Mouse (Mus musculus) heart, embryonic 15.5 days (tissue): ENCODE measurements at regions not wholly inside any gene's neighbourhood (a gene's known extent, or its start where the extent isn't known, plus 50 kb on each side); places are given as distances from the start of the nearest gene placed in this dataset.

Experiments
- ATAC-seq: fragments of 200-750 bp; cut with Nextera tagmentation; replicated peaks from 2 replicates; pipeline ENCODE4 v1.8.0; 2017; ENCODE audit warnings: low read depth, moderate TSS enrichment; ENCODE audit not compliant: insufficient number of reproducible peaks, insufficient read depth, low FRiP score
- H3K27ac ChIP-seq: fragments of 300-500 bp; sonication (generic); 2 replicates; pipeline ENCODE4 v1.5.1; 2015; ENCODE audit warnings: mild to moderate bottlenecking, inconsistent platforms
- H3K27me3 ChIP-seq: fragments of 300-500 bp; sonication (generic); 2 replicates; pipeline ENCODE4 v1.6.1; 2015; ENCODE audit warnings: inconsistent platforms
- H3K36me3 ChIP-seq: fragments of 300-500 bp; sonication (generic); 2 replicates; pipeline ENCODE4 v1.6.1; 2015; ENCODE audit warnings: mild to moderate bottlenecking, inconsistent platforms
- H3K4me1 ChIP-seq: fragments of 300-500 bp; sonication (generic); replicated peaks from 2 replicates; pipeline ENCODE4 v1.6.1; 2015; ENCODE audit warnings: inconsistent platforms
- H3K4me2 ChIP-seq: fragments of 300-500 bp; sonication (generic); 2 replicates; pipeline ENCODE4 v1.6.1; 2015; ENCODE audit warnings: inconsistent platforms, mild to moderate bottlenecking, moderate library complexity
- H3K4me3 ChIP-seq: fragments of 300-500 bp; sonication (generic); 2 replicates; pipeline ENCODE4 v1.5.1; 2015; ENCODE audit warnings: mild to moderate bottlenecking, inconsistent platforms
- H3K9ac ChIP-seq: fragments of 300-500 bp; sonication (generic); 2 replicates; pipeline ENCODE4 v1.6.1; 2015; ENCODE audit warnings: mild to moderate bottlenecking, inconsistent platforms
- H3K9me3 ChIP-seq: fragments of 300-500 bp; sonication (generic); replicated peaks from 2 replicates; pipeline ENCODE4 v1.6.1; 2016; ENCODE audit warnings: inconsistent platforms
- whole genome bisulfite sequencing: fragments of 180-500 bp; shearing (Covaris S2); methylation state at CpG from one replicate; pipeline ENCODE4 v1.1.7; 2015; ENCODE audit warnings: mixed read lengths; 5-methylcytosine and 5-hydroxymethylcytosine counted together

DNA sequence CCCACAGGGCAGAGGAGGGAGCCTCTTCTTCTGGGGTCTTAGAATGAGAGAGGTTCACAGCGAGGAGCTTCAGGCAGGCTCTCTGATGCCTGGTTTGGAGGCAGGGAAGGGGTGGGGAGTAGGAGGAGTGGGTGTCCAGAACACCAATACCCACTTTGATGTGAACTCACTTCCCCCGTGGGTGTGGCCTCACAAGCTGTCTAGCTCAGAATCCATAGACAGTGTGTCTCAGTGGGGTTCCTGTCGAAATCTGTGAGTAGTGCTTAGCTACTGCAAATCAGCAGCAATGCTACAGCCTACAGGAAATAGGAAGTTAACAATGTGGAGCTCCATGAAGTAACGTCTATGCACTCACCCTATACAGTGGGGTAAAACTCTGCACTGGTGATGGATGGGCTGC, 102.5 kb upstream of the Mon1b start:
- Histone ChIP-seq H3K4me3 (no peak overlapping the region), H3K9ac (no peak overlapping the region), H3K36me3 (no peaks in the 10 kb centered on the region), H3K4me1 (no peaks in the 10 kb centered on the region), H3K27ac (no peak overlapping the region), H3K4me2 (no peak overlapping the region), H3K9me3 (no peaks in the 10 kb centered on the region), H3K27me3 (no peaks in the 10 kb centered on the region)
- WGBS, result 48% methylated on average over 4 of the region's 4 CpGs
- ATAC-seq, result no peak

DNA sequence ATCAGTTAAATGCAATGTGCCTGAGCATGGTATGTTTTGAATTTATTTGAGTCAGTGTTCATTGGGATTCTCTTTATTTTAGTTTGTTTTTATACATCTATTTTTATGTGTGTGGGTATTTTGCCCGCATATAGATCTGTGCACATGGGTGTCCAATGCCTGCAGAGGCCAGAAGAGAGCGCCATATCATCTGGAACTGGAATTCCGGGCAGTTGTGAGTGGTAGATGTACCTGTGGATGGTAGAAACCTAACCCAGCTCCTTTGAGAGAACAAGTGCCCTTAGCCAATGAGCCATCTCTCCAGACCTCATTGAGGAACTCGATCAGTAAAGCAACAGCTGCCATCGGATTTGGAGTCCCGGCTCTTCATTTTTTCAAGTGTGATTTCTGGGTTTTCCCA, 94.0 kb upstream of the Mon1b start:
- no peak for ATAC-seq
- no peaks in the 10 kb centered on the region for H3K9me3 ChIP-seq
- H3K4me2 ChIP-seq, result no peak overlapping the region
- H3K27me3 ChIP-seq, result no peaks in the 10 kb centered on the region
- no peak overlapping the region for H3K9ac ChIP-seq
- no peaks in the 10 kb centered on the region for H3K36me3 ChIP-seq
- H3K4me1 ChIP-seq, result no peaks in the 10 kb centered on the region
- H3K27ac ChIP-seq, result no peak overlapping the region
- 76% methylated on average over 6 of the region's 6 CpGs for WGBS
- H3K4me3 ChIP-seq, result no peak overlapping the region

DNA sequence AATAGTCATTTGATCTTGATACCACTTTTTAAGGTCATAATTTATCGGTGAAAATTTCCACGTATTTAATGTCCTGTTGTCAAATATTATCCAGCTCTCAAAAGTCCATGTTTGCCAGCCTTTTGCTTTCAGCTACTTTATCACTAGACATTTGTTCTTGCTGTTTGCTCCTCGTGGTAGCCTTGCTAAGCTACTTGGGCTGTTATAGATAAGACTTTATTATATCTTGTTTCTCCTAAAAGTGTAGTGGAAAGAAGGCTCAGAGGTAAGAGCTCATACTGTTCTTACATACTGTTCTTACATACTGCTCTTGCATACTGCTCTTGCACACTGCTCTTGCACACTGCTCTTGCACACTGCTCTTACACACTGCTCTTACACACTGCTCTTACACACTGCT, 93.3 kb upstream of the Mon1b start:
- no peak for ATAC-seq

GRCm38 (mm10) chr8:113542713-113543112, 92.7 kb upstream of the Mon1b start:
- H3K9me3 ChIP-seq, result no peaks in the 10 kb centered on the region
- no peak overlapping the region for H3K4me2 ChIP-seq
- no peaks in the 10 kb centered on the region for H3K4me1 ChIP-seq
- no peak for ATAC-seq
- no peak overlapping the region for H3K4me3 ChIP-seq
- H3K9ac ChIP-seq, result no peak overlapping the region
- no peak overlapping the region for H3K27ac ChIP-seq
- H3K36me3 ChIP-seq, result no peaks in the 10 kb centered on the region
- WGBS, result 68% methylated on average over 2 of the region's 2 CpGs
- H3K27me3 ChIP-seq, result no peaks in the 10 kb centered on the region

More for the DNA sequence above, 93.3 kb upstream of the Mon1b start:
- no peak overlapping the region for H3K4me3 ChIP-seq
- no peak overlapping the region for H3K4me2 ChIP-seq
- H3K27me3 ChIP-seq, result no peaks in the 10 kb centered on the region
- no peaks in the 10 kb centered on the region for H3K4me1 ChIP-seq
- no peaks in the 10 kb centered on the region for H3K9me3 ChIP-seq
- H3K9ac ChIP-seq, result no peak overlapping the region
- H3K36me3 ChIP-seq, result no peaks in the 10 kb centered on the region
- no peak overlapping the region for H3K27ac ChIP-seq
- WGBS, result 51% methylated on average over 3 of the region's 3 CpGs

- ATAC-seq, result no peak
- H3K9me3 ChIP-seq, result no peaks in the 10 kb centered on the region
Measured at GRCm38 (mm10) chr8:113549200-113549599, 86.2 kb upstream of the Mon1b start.

GRCm38 (mm10) chr8:113551454-113552273, 83.7 kb upstream of the Mon1b start:
- ATAC-seq, result no peak
- no peak overlapping the region for H3K9ac ChIP-seq
- H3K4me1 ChIP-seq, result peaks cover 6% of the 10 kb centered on the region
- H3K36me3 ChIP-seq, result no peaks in the 10 kb centered on the region
- H3K9me3 ChIP-seq, result no peaks in the 10 kb centered on the region
- no peak overlapping the region for H3K27ac ChIP-seq
- H3K4me2 ChIP-seq, result no peak overlapping the region
- WGBS, result 43% methylated on average over 12 of the region's 12 CpGs
- H3K4me3 ChIP-seq, result no peak overlapping the region
- H3K27me3 ChIP-seq, result no peaks in the 10 kb centered on the region

More at GRCm38 (mm10) chr8:113549200-113549599, 86.2 kb upstream of the Mon1b start:
- no peaks in the 10 kb centered on the region for H3K27me3 ChIP-seq
- no peak overlapping the region for H3K9ac ChIP-seq
- H3K27ac ChIP-seq, result no peak overlapping the region
- H3K4me1 ChIP-seq, result no peaks in the 10 kb centered on the region
- no peaks in the 10 kb centered on the region for H3K36me3 ChIP-seq
- WGBS, result 76% methylated on average over 7 of the region's 7 CpGs
- H3K4me3 ChIP-seq, result no peak overlapping the region
- H3K4me2 ChIP-seq, result no peak overlapping the region

DNA sequence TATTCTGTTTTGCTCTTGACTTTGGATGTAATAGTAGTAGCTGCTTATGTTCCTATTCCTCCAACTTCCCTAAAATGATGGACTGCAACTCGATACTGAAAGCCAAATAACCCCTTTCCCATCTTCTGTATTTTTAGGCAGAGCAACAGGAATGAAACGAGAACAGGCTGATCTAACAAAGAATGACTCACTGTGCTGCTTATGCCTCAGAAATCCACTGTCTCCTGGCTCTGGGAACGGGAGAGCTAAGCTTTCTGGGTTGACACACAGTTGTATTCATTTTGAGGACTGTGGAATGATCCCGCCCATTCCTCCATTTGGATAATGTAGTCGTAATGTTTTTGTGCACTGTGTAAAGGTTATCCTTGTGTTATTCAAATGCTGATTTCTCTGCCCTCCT, 82.6 kb upstream of the Mon1b start:
- peaks cover 6% of the 10 kb centered on the region for H3K4me1 ChIP-seq
- no peaks in the 10 kb centered on the region for H3K9me3 ChIP-seq
- no peak overlapping the region for H3K27ac ChIP-seq
- H3K4me3 ChIP-seq, result no peak overlapping the region
- no peak for ATAC-seq
- 77% methylated on average over 5 of the region's 5 CpGs for WGBS
- H3K4me2 ChIP-seq, result no peak overlapping the region
- no peaks in the 10 kb centered on the region for H3K27me3 ChIP-seq
- H3K9ac ChIP-seq, result no peak overlapping the region
- no peaks in the 10 kb centered on the region for H3K36me3 ChIP-seq

GRCm38 (mm10) chr8:113554700-113555455, 80.5 kb upstream of the Mon1b start:
- Histone ChIP-seq H3K4me1 (peaks cover 6% of the 10 kb centered on the region), H3K4me3 (no peak overlapping the region), H3K9me3 (no peaks in the 10 kb centered on the region), H3K27ac (no peak overlapping the region), H3K9ac (no peak overlapping the region), H3K4me2 (0 out of 2 replicates have a peak overlapping the region, but pooled peaks have one; percentile 1), H3K27me3 (no peaks in the 10 kb centered on the region), H3K36me3 (no peaks in the 10 kb centered on the region)
- no peak for ATAC-seq
- WGBS, result 31% methylated on average over 12 of the region's 12 CpGs

GRCm38 (mm10) chr8:113556994-113557393, 78.4 kb upstream of the Mon1b start:
- Histone ChIP-seq H3K9me3 (no peaks in the 10 kb centered on the region), H3K4me3 (no peak overlapping the region), H3K36me3 (no peaks in the 10 kb centered on the region), H3K27ac (no peak overlapping the region), H3K4me2 (no peak overlapping the region), H3K9ac (no peak overlapping the region), H3K27me3 (no peaks in the 10 kb centered on the region), H3K4me1 (peaks cover 6% of the 10 kb centered on the region)
- ATAC-seq, result no peak
- 81% methylated on average over 5 of the region's 5 CpGs for WGBS

- no peak overlapping the region for H3K4me3 ChIP-seq
- 0 out of 2 replicates have a peak overlapping the region, but pooled peaks have one; percentile 4 for H3K4me2 ChIP-seq
- 0 out of 2 replicates have a peak, but pooled peaks have one; percentile 60 for ATAC-seq
Measured at GRCm38 (mm10) chr8:113581098-113581497, 54.3 kb upstream of the Mon1b start.

DNA sequence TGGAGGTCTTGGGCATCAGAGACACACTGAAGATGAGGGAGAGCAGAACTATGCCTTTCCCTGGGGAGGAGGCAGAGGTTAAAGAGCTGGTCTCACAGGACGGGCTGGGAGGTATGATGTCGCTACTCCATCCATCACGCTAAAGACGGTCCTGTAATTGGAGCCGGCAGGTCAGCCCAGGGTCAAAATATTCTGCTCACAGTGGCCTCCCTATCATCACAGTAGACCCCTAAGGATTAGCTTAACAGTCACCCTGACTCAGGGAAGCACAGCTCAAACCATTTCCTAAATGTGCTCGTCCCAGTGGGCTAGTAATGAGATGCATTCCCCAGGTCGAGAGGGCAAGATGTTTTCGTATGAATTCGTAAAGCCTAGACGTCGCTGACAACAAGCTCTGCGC, 53.7 kb upstream of the Mon1b start:
- Histone ChIP-seq H3K9ac (no peak overlapping the region), H3K4me2 (no peak overlapping the region), H3K9me3 (no peaks in the 10 kb centered on the region), H3K27ac (no peak overlapping the region), H3K4me3 (no peak overlapping the region), H3K27me3 (no peaks in the 10 kb centered on the region), H3K36me3 (no peaks in the 10 kb centered on the region), H3K4me1 (peaks cover 16% of the 10 kb centered on the region)
- 26% methylated on average over 12 of the region's 12 CpGs for WGBS
- no peak for ATAC-seq

More at GRCm38 (mm10) chr8:113581098-113581497, 54.3 kb upstream of the Mon1b start:
- no peak overlapping the region for H3K27ac ChIP-seq
- no peaks in the 10 kb centered on the region for H3K36me3 ChIP-seq
- H3K4me1 ChIP-seq, result peaks cover 16% of the 10 kb centered on the region
- H3K9ac ChIP-seq, result no peak overlapping the region
- H3K27me3 ChIP-seq, result no peaks in the 10 kb centered on the region
- 20% methylated on average over 10 of the region's 10 CpGs for WGBS
- no peaks in the 10 kb centered on the region for H3K9me3 ChIP-seq
